ENCODE assay signal across 12 mouse cellular contexts in genomic region chr7:29558744-29559143, GRCm38 (mm10). TPM values are rescaled to one million over a fixed set of nuclear protein-coding genes. Genes with fewer than 3 reads are reported as not detected.
A peak's percentile ranks its signal among the peaks of the same experiment; 100 is the strongest.
DNase-seq lines count a peak whose midpoint lies in the region.
"Had no signal": no experiment of that assay in that cellular context is flagged by ENCODE, and none has a peak within 500 bp of the region (broad histone marks: within the 10 kb centered on the region; RNA-seq: fewer than 3 reads in every experiment).

No protein-coding gene starts in this region.

- peak; percentile 8 for DNase-seq in embryo, embryonic 11 days
- DNase-seq in embryo, embryonic 10 days (ENCODE audit: low spot score): no peak
- peak; percentile 6 for DNase-seq in kidney, adult 9 months
- DNase-seq in kidney, adult 18-20 months: no peak
- DNase-seq in 3T3-L1 (ENCODE audit: low read depth, low spot score) (peak; percentile 8), NIH3T3 (ENCODE audit: low read depth) (peak; percentile 11)
- no peak for DNase-seq in gastrocnemius, adult 18-20 months (ENCODE audit: low spot score)
- DNase-seq in gastrocnemius, postnatal 25 days: no peak
- DNase-seq: adrenal gland, postnatal 25 days; cerebellum, adult 11-12 months; lung, adult 2 months; thymus, adult 18-20 months had no signal

RNA-seq across cellular contexts. Expression of gene Sipa1l3, which starts 40.3 kb away (rescaled TPM):
- total RNA-seq in gastrocnemius, adult 18-20 months (2021): 1 to 10 TPM; 6.6 to 7.1 TPM
- total RNA-seq in gastrocnemius, postnatal 25 days (2021): 1 to 10 TPM; 7.3 to 8.1 TPM

Comparison
In these comparisons a context has a peak if more than half of its experiments do, and no peak if none do; other contexts are left out.
1. DNase-seq: peak in embryo, embryonic 11 days (single experiment), kidney, adult 9 months (single experiment), 3T3-L1 (single experiment) and NIH3T3 (single experiment); none in embryo, embryonic 10 days (single experiment), kidney, adult 18-20 months (single experiment), gastrocnemius, adult 18-20 months (single experiment) and gastrocnemius, postnatal 25 days (single experiment).